1 mouse cellular context compared by ENCODE assay signal in genomic region chr11:115271052-115271451, GRCm38 (mm10). TPM values are rescaled to one million over a fixed set of nuclear protein-coding genes. Genes with fewer than 3 reads are reported as not detected.
"Had no signal": no experiment of that assay in that cellular context is flagged by ENCODE, and none has a peak within 500 bp of the region (broad histone marks: within the 10 kb centered on the region; RNA-seq: fewer than 3 reads in every experiment).

No protein-coding gene starts in this region.

RNA-seq across cellular contexts. Expression of gene Otop2, which starts 35.9 kb away (rescaled TPM):
- total RNA-seq: neutrophil, adult 5-6 weeks had no signal

RNA-seq across cellular contexts. Expression of gene Ush1g, which starts 50.8 kb away (rescaled TPM):
- total RNA-seq: neutrophil, adult 5-6 weeks had no signal
